Mouse (Mus musculus): ENCODE data around the gene Cd101. TPM values are rescaled to one million over a fixed set of nuclear protein-coding genes. Genes with fewer than 3 reads are reported as not detected.

Cd101 gene
- polyA plus RNA-seq, 1 experiment from 2014 or later: 0.14 TPM

DNA sequence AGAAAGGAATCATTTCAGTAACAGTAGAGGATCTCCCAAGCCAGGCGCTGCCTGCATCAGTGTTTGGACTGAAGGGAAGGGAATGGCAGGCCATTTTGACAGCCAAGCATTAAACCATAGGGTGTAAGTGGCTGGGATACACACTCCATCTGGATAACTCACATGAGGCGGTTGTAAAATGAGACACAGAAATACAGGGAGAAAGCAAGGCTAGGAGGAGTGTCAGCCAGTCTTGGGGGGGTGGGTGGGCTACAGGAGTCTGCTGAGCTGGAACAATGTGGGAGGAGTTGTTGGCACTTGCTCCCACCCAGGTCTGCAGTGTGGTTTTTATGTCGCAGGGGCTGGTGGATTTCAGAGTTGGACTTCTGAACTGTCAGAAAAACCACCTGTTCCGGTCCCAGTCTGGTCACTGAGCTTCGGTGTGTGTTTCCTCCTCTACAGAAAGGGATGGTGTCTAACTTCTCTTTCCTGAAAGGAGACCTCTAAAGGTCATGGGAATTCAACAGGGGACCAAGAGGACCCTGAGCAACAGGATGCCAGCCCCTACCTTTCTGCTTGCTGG is 8.7 kb upstream of the Cd101 start:
- Histone ChIP-seq H3K36me3 (peaks cover 5% of the 10 kb centered on the region), H3K4me3 (replicated peaks) (no peak overlapping the region), H3K27me3 (replicated peaks) (no peaks in the 10 kb centered on the region), H3K27ac (no peak overlapping the region), H3K4me2 (no peak overlapping the region), H3K4me1 (no peaks in the 10 kb centered on the region), H3K9me3 (no peaks in the 10 kb centered on the region), H3K9ac (no peak overlapping the region)
- WGBS: 73% methylated on average over 5 of the region's 5 CpGs
- ATAC-seq (ENCODE audit: insufficient read depth, low FRiP score, low read depth): no peak

DNA sequence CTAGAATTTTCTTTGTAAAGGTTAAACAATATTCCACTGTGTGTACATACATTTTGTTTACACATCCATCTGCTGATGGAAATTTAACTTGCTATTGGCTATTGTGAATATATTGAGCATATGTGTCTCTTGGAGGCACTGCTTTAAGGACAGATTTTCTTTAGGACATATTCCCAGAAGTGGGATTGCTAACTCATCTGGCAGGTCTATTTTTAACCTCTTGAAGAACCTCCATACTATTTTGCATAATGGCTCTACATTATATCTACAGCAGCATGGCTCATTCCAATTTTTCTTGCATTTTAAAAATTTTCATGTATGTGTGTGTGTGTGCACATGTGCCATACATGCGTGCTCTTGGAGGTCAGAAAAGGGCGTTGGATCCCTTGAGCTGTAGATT is 6.6 kb upstream of the Cd101 start:
- H3K4me3 ChIP-seq (replicated peaks): no peak overlapping the region
- no peak for ATAC-seq (ENCODE audit: insufficient read depth, low FRiP score, low read depth)
- WGBS: 92% methylated on average over 2 of the region's 2 CpGs

DNA sequence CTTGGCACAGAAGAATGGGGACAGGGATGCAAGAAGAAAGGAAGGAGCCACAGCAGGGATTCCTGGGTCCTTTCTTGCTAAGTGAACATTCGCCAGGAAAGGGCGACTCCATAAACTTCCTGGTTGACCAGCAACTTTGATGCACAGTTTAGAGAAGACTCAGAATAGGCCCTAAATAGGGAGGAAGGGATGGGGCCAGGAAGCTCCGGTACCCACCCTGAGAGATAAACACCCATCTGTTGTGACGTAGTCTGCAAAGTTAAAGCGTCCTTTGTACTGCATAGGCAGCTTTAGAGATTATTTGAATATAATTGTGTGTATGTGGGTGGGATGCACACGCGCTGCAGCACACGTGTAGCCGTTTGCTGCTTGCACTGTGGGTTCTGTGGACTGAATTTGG is 5.2 kb upstream of the Cd101 start:
- no peak overlapping the region for H3K27ac ChIP-seq
- no peak for ATAC-seq (ENCODE audit: insufficient read depth, low FRiP score, low read depth)
- H3K4me2 ChIP-seq: no peak overlapping the region
- no peaks in the 10 kb centered on the region for H3K4me1 ChIP-seq
- 85% methylated on average over 9 of the region's 9 CpGs for WGBS
- H3K9me3 ChIP-seq: no peaks in the 10 kb centered on the region
- H3K9ac ChIP-seq: no peak overlapping the region
- no peaks in the 10 kb centered on the region for H3K27me3 ChIP-seq (replicated peaks)
- H3K36me3 ChIP-seq: no peaks in the 10 kb centered on the region
- H3K4me3 ChIP-seq (replicated peaks): no peak overlapping the region

More for the DNA sequence above, 6.6 kb upstream of the Cd101 start:
- Histone ChIP-seq H3K27me3 (replicated peaks) (no peaks in the 10 kb centered on the region), H3K4me2 (no peak overlapping the region), H3K9me3 (no peaks in the 10 kb centered on the region), H3K27ac (no peak overlapping the region), H3K4me1 (no peaks in the 10 kb centered on the region), H3K36me3 (peaks cover 3% of the 10 kb centered on the region; the same call in 1 of the 2 replicates), H3K9ac (no peak overlapping the region)

DNA sequence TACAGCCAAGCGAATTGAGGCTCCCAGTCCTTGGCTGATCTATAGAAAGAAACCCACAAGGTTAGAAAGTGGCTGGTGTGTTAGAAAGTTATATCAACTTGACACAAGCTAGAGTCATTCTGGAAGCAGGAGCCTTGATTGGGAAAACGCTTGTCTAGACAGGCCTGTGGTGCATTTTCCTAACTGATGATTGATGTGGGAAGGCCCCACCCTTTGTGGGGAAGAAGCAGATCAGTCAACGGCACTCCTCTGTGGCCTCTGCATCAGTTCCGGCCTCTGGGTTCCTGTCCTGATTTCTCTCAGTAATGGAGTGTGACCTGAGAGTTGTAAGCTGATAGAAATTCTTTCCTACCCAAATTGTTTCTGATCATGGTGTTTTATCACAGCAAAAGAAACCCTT is 4.3 kb upstream of the Cd101 start:
- 40% methylated on average over 4 of the region's 4 CpGs for WGBS
- Histone ChIP-seq H3K27ac (no peak overlapping the region), H3K27me3 (replicated peaks) (no peaks in the 10 kb centered on the region), H3K4me2 (no peak overlapping the region), H3K4me3 (replicated peaks) (no peak overlapping the region), H3K9ac (no peak overlapping the region), H3K9me3 (no peaks in the 10 kb centered on the region), H3K4me1 (no peaks in the 10 kb centered on the region), H3K36me3 (no peaks in the 10 kb centered on the region)
- ATAC-seq (ENCODE audit: insufficient read depth, low FRiP score, low read depth): no peak

DNA sequence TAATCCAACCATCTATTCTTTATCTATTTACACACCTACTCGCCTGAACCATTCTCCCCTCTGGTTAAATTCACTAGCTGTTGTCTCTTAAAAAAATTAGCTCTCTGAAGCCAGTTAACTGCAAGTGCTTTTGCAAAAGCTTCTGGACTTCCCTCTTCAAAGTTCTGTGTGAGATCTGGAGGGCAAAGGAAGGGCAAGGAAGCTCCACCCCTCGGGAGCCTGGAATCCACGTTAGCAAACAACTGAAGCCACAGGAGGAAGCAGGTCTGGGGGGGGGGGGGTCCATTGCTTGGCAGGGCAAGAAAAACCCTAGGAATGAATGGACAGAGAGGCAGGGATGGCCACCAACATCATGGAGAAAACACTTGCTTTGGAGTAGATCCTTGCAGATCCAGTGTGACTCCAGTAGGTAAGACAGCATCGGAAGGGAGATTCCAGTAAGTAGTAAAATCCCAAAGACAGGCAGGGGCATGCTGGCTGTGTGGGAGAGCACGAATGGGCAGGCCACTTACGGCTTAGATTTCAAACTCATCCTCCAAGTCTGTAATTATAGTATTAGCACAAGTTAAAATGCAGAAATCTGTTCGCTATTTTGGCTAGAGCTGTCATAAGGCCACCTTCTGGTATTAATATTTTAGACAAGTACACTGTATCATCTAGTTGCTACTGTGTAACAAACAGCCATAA is 2.2 kb upstream of the Cd101 start:
- Histone ChIP-seq H3K27ac (peak overlapping the region; percentile 31; the same call in 1 of the 2 replicates), H3K9me3 (no peaks in the 10 kb centered on the region), H3K36me3 (no peaks in the 10 kb centered on the region), H3K4me1 (no peaks in the 10 kb centered on the region), H3K4me2 (no peak overlapping the region), H3K9ac (no peak overlapping the region), H3K4me3 (replicated peaks) (no peak overlapping the region), H3K27me3 (replicated peaks) (no peaks in the 10 kb centered on the region)
- 41% methylated on average over 7 of the region's 7 CpGs for WGBS
- no peak for ATAC-seq (ENCODE audit: insufficient read depth, low FRiP score, low read depth)

DNA sequence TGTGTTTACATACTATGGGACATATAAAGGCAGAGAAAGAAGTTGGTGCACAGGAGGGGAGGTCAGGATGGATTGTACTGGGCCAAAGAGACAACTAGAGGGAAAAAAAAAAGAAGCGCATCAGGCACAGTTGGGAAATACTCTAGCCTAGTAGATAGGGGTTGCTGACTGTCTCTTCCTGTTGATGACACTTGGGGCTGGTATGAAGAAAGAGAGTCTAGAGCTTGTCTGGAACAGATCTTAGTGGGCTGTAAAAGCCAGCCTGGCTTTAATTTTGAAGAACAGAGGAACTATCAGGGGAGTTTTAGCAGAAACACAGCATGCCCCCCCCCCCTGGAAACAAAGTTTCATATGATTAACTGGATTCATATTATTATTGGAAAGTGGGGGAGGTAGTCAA is 1.3 kb upstream of the Cd101 start:
- H3K27me3 ChIP-seq (replicated peaks): no peaks in the 10 kb centered on the region
- no peak overlapping the region for H3K4me3 ChIP-seq (replicated peaks)
- ATAC-seq (ENCODE audit: insufficient read depth, low FRiP score, low read depth): no peak
- H3K4me2 ChIP-seq: no peak overlapping the region
- 90% methylated on average over 1 of the region's 1 CpGs for WGBS
- no peak overlapping the region for H3K27ac ChIP-seq
- no peak overlapping the region for H3K9ac ChIP-seq
- H3K36me3 ChIP-seq: no peaks in the 10 kb centered on the region
- H3K4me1 ChIP-seq: no peaks in the 10 kb centered on the region
- no peaks in the 10 kb centered on the region for H3K9me3 ChIP-seq

DNA sequence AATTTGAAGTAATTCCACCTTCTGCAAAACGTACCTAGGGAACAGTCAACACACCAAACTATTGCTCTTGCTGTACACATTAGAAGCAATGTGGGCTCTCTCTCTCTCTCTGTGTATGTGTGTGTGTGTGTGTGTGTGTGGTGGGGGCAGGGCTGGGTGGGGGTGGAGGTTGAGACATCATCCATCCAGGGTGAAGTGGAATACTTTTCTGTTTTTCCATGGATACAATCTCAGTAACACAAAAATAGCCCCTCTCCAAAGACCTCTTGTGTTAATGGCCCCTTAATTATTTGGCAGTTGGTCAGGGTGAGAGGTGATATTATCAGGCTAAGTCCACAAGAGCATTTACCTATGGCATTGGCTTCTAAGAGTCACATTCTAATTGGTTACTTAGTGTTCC is 2.6 kb downstream of the Cd101 start:
- no peaks in the 10 kb centered on the region for H3K9me3 ChIP-seq
- 76% methylated on average over 1 of the region's 1 CpGs for WGBS
- no peaks in the 10 kb centered on the region for H3K36me3 ChIP-seq
- no peak overlapping the region for H3K9ac ChIP-seq
- no peaks in the 10 kb centered on the region for H3K4me1 ChIP-seq
- no peak overlapping the region for H3K4me3 ChIP-seq (replicated peaks)
- ATAC-seq (ENCODE audit: insufficient read depth, low FRiP score, low read depth): no peak
- H3K27me3 ChIP-seq (replicated peaks): no peaks in the 10 kb centered on the region
- no peak overlapping the region for H3K27ac ChIP-seq
- no peak overlapping the region for H3K4me2 ChIP-seq

DNA sequence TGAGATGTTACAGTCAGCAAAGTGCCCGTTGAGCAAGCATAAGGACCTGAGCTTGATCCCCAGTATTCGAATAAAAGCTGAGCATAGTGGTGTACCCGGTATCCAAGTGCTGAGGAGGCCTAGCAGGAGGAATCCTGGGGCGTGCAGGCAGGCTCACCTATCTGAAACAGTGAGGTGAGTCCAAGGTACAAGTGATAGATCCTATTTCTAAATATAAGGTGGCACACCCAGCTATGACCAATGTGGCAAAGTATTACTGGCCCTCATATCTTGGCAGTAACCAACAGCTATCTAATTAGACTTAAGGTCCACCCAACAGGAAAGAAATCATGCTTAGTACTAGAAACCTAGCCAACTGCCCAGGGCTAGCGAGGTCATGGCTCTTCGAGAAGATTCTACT is 6.4 kb downstream of the Cd101 start:
- Histone ChIP-seq H3K36me3 (no peaks in the 10 kb centered on the region), H3K4me2 (no peak overlapping the region), H3K9me3 (no peaks in the 10 kb centered on the region), H3K4me3 (replicated peaks) (no peak overlapping the region), H3K4me1 (no peaks in the 10 kb centered on the region), H3K27ac (no peak overlapping the region), H3K27me3 (replicated peaks) (no peaks in the 10 kb centered on the region), H3K9ac (no peak overlapping the region)
- WGBS: 86% methylated on average over 6 of the region's 6 CpGs
- no peak for ATAC-seq (ENCODE audit: insufficient read depth, low FRiP score, low read depth)

DNA sequence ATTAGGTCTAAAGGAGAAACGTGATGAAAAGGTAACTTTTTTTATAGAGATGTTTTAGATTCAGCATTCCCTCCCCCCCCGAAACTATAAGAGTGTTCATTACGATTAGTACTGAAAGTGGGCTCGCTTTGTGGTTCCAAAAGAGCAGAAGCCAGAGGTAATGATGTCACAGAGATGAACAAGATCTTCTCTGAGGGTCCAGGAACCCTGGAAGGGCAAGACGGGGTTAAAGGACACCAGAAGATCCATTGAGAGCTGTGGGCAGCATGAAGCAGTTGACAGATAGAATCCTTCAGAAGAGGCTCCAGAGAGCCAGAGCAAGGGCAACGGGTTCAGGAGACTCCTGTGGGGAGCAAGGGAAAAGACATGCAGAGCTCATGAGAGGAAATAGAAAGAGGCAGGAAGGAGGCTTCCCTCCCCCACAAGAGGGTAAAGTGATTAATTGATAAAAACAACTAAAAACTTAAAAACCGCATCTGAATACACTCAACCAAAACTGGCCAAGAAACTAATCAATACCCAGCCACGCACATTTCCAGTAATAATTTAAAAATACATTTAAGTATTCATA is 7.8 kb downstream of the Cd101 start:
- WGBS: 70% methylated on average over 8 of the region's 8 CpGs
- H3K36me3 ChIP-seq: no peaks in the 10 kb centered on the region
- H3K9me3 ChIP-seq: no peaks in the 10 kb centered on the region
- no peaks in the 10 kb centered on the region for H3K4me1 ChIP-seq
- H3K27me3 ChIP-seq (replicated peaks): no peaks in the 10 kb centered on the region
- no peak overlapping the region for H3K9ac ChIP-seq
- no peak overlapping the region for H3K4me3 ChIP-seq (replicated peaks)
- H3K27ac ChIP-seq: no peak overlapping the region
- no peak for ATAC-seq (ENCODE audit: insufficient read depth, low FRiP score, low read depth)
- H3K4me2 ChIP-seq: no peak overlapping the region

DNA sequence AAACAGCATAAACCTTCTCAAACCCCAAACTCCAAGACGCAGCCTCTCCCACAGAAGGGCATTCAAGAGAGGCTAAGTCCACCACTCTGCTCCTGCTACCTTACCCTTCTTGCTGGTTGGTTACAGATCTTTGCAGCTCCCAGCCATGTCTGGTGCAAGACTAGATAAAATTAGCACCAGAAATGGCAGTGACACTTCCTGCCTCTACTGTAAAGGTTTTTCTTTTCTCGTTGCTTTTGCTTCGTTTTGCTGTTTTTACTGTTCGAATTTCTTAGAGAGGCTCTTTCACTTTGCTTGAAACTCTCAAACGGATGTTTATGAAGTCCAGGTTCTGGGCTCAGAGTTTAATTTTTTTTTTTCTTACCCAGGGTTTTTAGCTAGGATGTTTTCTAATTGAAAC is 8.3 kb downstream of the Cd101 start:
- Histone ChIP-seq H3K27me3 (replicated peaks) (no peaks in the 10 kb centered on the region), H3K4me2 (no peak overlapping the region), H3K9me3 (no peaks in the 10 kb centered on the region), H3K9ac (no peak overlapping the region), H3K27ac (no peak overlapping the region), H3K36me3 (no peaks in the 10 kb centered on the region), H3K4me3 (replicated peaks) (no peak overlapping the region), H3K4me1 (no peaks in the 10 kb centered on the region)
- WGBS: 70% methylated on average over 5 of the region's 5 CpGs
- ATAC-seq (ENCODE audit: insufficient read depth, low FRiP score, low read depth): no peak

DNA sequence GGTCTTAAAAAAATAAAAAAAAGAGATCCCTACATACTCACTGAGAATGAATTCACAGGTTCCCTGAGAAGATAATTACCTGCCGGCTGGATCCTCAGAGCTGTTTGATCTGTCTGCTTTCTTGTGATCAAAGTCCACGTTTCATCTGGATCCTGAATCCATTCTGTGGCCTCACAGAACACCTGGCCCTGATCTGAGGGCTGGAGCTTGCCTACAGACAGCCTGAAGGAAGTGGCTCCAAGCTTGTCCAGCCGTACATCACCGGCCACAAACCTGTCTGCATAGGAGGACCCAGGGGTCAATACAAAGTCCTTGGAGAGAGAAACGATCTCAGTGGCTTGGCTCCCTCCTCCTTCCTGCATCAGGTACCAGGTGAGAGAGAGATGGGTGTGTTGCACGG is 10.9 kb downstream of the Cd101 start:
- no peaks in the 10 kb centered on the region for H3K36me3 ChIP-seq
- no peaks in the 10 kb centered on the region for H3K27me3 ChIP-seq (replicated peaks)
- no peaks in the 10 kb centered on the region for H3K4me1 ChIP-seq
- H3K9me3 ChIP-seq: no peaks in the 10 kb centered on the region
- no peak for ATAC-seq (ENCODE audit: insufficient read depth, low FRiP score, low read depth)
- no peak overlapping the region for H3K9ac ChIP-seq
- H3K27ac ChIP-seq: no peak overlapping the region
- H3K4me3 ChIP-seq (replicated peaks): no peak overlapping the region
- WGBS: 77% methylated on average over 6 of the region's 6 CpGs
- no peak overlapping the region for H3K4me2 ChIP-seq

DNA sequence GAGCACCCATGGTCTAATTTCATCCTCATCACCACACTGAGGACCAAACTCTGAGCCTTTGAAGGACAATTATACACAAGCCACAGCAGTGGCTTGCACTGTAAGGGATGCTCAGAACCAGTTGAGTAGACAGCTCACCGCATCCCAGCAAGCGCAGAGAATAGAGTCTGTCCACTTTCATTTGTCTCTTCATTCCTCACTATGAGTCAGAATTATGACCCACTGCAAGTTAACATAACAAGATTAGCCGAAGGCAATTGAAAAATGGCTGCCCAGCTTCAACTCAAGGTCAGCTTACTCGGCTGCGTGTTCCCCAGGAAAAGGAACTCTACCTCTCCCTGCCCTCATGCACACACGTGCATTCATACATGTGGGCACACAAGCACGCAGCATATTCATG is 13.3 kb downstream of the Cd101 start:
- Histone ChIP-seq H3K36me3 (no peaks in the 10 kb centered on the region), H3K27ac (no peak overlapping the region), H3K9ac (no peak overlapping the region), H3K4me3 (replicated peaks) (no peak overlapping the region), H3K4me2 (no peak overlapping the region), H3K4me1 (no peaks in the 10 kb centered on the region), H3K9me3 (no peaks in the 10 kb centered on the region), H3K27me3 (replicated peaks) (no peaks in the 10 kb centered on the region)
- no peak for ATAC-seq (ENCODE audit: insufficient read depth, low FRiP score, low read depth)
- WGBS: 71% methylated on average over 7 of the region's 7 CpGs

Measured in stomach, embryonic 15.5 days (tissue).